Mouse (Mus musculus): ENCODE data around the gene Gchfr. TPM values are rescaled to one million over a fixed set of nuclear protein-coding genes. Genes with fewer than 3 reads are reported as not detected.

The Gchfr gene
- 32.2 and 36.7 TPM in 2 replicates for polyA plus RNA-seq (2012; rRNA removed)

DNA sequence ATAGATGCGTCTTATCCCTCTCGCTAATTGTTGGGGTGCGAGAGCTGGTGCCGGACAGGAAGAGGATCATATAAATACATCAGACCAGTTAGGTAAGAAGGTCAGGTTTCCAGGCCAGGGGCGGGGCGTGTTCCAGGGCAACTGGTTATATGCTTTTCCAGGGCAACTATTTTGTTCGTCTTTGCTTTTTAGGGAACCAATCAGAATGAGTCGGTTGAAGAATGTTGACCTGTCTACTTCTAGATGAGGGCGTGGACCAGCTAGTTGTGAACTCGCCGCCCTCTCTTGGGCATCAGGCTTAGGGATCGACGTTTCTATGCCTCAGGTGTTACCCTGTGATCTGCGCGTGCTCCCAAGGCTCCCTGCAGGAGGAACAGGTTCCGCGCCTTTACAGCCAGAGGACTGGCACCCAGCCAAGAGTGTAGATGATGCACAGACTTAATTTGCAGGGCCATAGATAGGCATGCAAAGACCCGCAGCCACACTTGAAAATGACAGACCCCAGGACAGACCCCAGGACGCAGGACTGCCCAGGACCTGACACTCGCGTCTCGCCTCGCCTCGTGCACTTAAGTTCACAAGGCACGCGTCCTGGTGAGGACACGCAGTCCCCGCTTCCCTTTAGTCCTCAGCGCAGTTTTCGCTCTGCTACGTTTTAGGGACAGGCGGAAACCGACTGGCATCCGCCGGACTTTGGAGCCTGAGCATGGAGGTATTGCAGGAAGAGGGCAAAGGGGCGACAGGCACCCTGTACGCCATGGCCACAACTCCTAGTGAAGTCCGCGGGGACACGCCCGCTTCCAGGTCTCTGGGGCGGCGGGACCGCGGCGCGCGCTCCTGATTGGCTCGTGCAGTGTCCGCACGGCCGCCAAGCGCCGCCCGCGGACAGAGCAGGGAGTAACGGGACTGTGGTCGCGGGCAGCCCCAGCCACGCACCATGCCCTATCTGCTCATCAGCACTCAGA is at the start of gene Gchfr:
Gene Gchfr (plus strand): TSS at position 873 of the 965 bp plus-strand sequence.

GRCm38 (mm10) chr2:119156681-119157572 is 10.6 kb upstream of the Gchfr start, which contains the start of gene Rmdn3:
TSS of gene Rmdn3 (minus strand) at chr2:119157034.

DNA sequence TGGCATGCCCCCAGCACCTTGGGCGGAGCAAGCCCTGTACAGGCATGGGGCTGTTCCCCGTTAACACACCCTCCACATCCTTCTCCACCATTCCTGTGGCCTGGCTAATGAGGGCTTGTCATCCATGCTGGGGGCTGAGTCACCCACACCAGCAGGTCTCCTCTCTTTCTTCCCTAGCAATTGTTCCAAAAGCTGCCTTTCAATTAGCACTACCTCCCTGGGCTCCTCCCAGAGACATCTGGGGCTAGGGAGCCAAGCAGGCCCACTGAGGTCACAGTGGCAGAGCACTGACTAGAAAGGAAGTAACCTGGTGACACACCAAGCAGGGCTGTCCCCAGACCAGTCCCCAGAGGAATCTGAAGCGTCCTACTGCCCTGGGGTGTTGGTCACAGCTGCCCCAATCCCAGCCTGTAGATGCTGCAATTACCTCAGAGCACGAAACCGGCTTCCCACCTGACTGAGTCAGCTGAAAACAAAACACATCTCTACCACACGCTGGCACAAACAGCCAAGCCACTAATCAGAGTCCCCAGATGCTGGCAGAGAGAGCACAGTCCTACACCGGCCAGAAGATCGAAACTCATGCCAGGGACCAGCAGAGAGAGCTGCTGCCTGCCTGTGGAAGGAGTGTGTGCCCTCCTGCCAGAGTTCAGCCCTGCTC is 6.5 kb downstream of the Gchfr start, which contains the start of gene Gm14137:
Gene Gm14137 (plus strand): TSS at position 519 of the 661 bp plus-strand sequence.

GRCm38 (mm10) chr2:119208344-119209175 is 41.0 kb downstream of the Gchfr start, which contains the start of the genes Zfyve19 and Dnajc17:
TSS of gene Zfyve19 (plus strand) at chr2:119208617.
TSS of gene Dnajc17 (minus strand) at chr2:119208795.

Other genes starting within 250 kb of the Gchfr start
- gene Chst14, start 241.3 kb upstream of the Gchfr start, polyA plus RNA-seq (2012; rRNA removed) = 3.5 TPM in 2 replicates
- gene Ccdc32, start 138.4 kb upstream of the Gchfr start, polyA plus RNA-seq (2012; rRNA removed) = 6.7 and 7.8 TPM in 2 replicates
- 3.6 and 4.3 TPM in 2 replicates for gene Rpusd2, start 133.0 kb upstream of the Gchfr start, polyA plus RNA-seq (2012; rRNA removed)
- 7.4 and 8.3 TPM in 2 replicates for gene Knl1, start 120.7 kb upstream of the Gchfr start, polyA plus RNA-seq (2012; rRNA removed)
- gene Rad51, start 55.0 kb upstream of the Gchfr start, polyA plus RNA-seq (2012; rRNA removed) = 24.9 and 28.9 TPM in 2 replicates
- gene Rmdn3, start 10.7 kb upstream of the Gchfr start, polyA plus RNA-seq (2012; rRNA removed) = 21.8 and 25.6 TPM in 2 replicates
- 0.01 TPM in 2 replicates for gene Gm14137, start 6.7 kb downstream of the Gchfr start, polyA plus RNA-seq (2012; rRNA removed)
- 14.0 and 16.3 TPM in 2 replicates for gene Zfyve19, start 40.8 kb downstream of the Gchfr start, polyA plus RNA-seq (2012; rRNA removed)
- gene Dnajc17, start 41.0 kb downstream of the Gchfr start, polyA plus RNA-seq (2012; rRNA removed) = 11.1 and 13.4 TPM in 2 replicates
- not detected in 2 replicates for gene Ppp1r14d, start 62.1 kb downstream of the Gchfr start, polyA plus RNA-seq (2012; rRNA removed)
- 0.16 and 0.31 TPM in 2 replicates for gene Spint1, start 69.6 kb downstream of the Gchfr start, polyA plus RNA-seq (2012; rRNA removed)
- 0.03 and 0.06 TPM in 2 replicates for gene Rhov, start 103.5 kb downstream of the Gchfr start, polyA plus RNA-seq (2012; rRNA removed)
- 3.2 and 3.7 TPM in 2 replicates for gene Vps18, start 121.0 kb downstream of the Gchfr start, polyA plus RNA-seq (2012; rRNA removed)
- 1.2 and 1.3 TPM in 2 replicates for gene Dll4, start 158.0 kb downstream of the Gchfr start, polyA plus RNA-seq (2012; rRNA removed)
- 0.98 and 2.0 TPM in 2 replicates for gene Chac1, start 183.5 kb downstream of the Gchfr start, polyA plus RNA-seq (2012; rRNA removed)

All from liver, embryonic 14 days (tissue).